Mouse (Mus musculus) heart, postnatal 0 days (tissue): ENCODE measurements around the gene Rbbp4.

Source experiments
- CTCF ChIP-seq: IDR thresholded peaks from 2 replicates; pipeline ENCODE4 v1.5.1; 2016; ENCODE audit warnings: antibody characterized with exemption, control low read depth, low read depth
- EP300 ChIP-seq: IDR thresholded peaks from 2 replicates; pipeline ENCODE4 v1.6.1; 2016; ENCODE audit warnings: antibody characterized with exemption, low read depth

GRCm38 (mm10) chr4:129335216-129336074 is at the start of gene Rbbp4, which contains the start of gene Zbtb8os:
- TF ChIP-seq CTCF (peak; percentile 23; the same call in 1 of the 2 replicates), EP300 (peak; percentile 80; the same call in 1 of the 2 replicates)
